Mouse (Mus musculus) ES-Bruce4 (cell line): Measurements from ENCODE around the gene CN725425. TPM values are rescaled to one million over a fixed set of nuclear protein-coding genes. Genes with fewer than 3 reads are reported as not detected.

Source experiments
- H3K27ac ChIP-seq: 2 replicates; pipeline ENCODE4 v1.5.1; 2012; ENCODE audit warnings: low read length, inconsistent platforms; ENCODE audit not compliant: insufficient read depth
- H3K27me3 ChIP-seq: 2 replicates; pipeline ENCODE4 v1.6.1; 2012; ENCODE audit warnings: mild to moderate bottlenecking, low read length, inconsistent platforms; ENCODE audit not compliant: control insufficient read depth, poor library complexity, insufficient read depth, severe bottlenecking
- H3K36me3 ChIP-seq: 2 replicates; pipeline ENCODE4 v1.6.1; 2012; ENCODE audit warnings: inconsistent platforms, mild to moderate bottlenecking, low read length, moderate library complexity; ENCODE audit not compliant: control insufficient read depth, poor library complexity, insufficient read depth, severe bottlenecking
- H3K4me1 ChIP-seq: one replicate; pipeline ENCODE4 v1.8.1; 2011; ENCODE audit warnings: low read length; ENCODE audit not compliant: control insufficient read depth, insufficient read depth
- H3K4me3 ChIP-seq: 2 replicates; pipeline ENCODE4 v1.5.1; 2011; ENCODE audit warnings: low read depth, mild to moderate bottlenecking, low read length
- H3K9ac ChIP-seq: 2 replicates; pipeline ENCODE4 v1.6.1; 2012; ENCODE audit warnings: low read depth, mild to moderate bottlenecking, inconsistent platforms; ENCODE audit not compliant: poor library complexity, severe bottlenecking
- H3K9me3 ChIP-seq: replicated peaks from 2 replicates; pipeline ENCODE4 v1.6.1; 2012; ENCODE audit warnings: mild to moderate bottlenecking, low read length, inconsistent platforms; ENCODE audit not compliant: control insufficient read depth, poor library complexity, insufficient read depth, severe bottlenecking
- CTCF ChIP-seq: IDR thresholded peaks from one replicate; pipeline ENCODE4 v1.8.1; 2011; ENCODE audit warnings: low read depth, low read length
- EP300 ChIP-seq: IDR thresholded peaks from 2 replicates; pipeline ENCODE4 v1.6.1; 2011; ENCODE audit warnings: low read depth, low read length; ENCODE audit not compliant: insufficient read depth
- POLR2A ChIP-seq: IDR thresholded peaks from one replicate; pipeline ENCODE4 v1.8.1; 2011; ENCODE audit warnings: low read length; ENCODE audit not compliant: insufficient read depth
- polyA plus RNA-seq: library from polyadenylated mRNA; stranded (reverse); fragments of >200 nt; gene quantifications from 2 replicates; pipeline ENCODE4 v1.2.4, GENCODE M21; 2011; ENCODE audit warnings: low read depth; ENCODE audit not compliant: missing spikeins, insufficient read depth, insufficient read length

CN725425 gene
- polyA plus RNA-seq, 1 experiment = 2.2 TPM

- H3K4me3 ChIP-seq = no peak overlapping the region
- no peaks in the 10 kb centered on the region for H3K36me3 ChIP-seq
- no peak overlapping the region for H3K27ac ChIP-seq
- H3K9me3 ChIP-seq = peaks cover 14% of the 10 kb centered on the region
- no peak for TF ChIP-seq POLR2A
- TF ChIP-seq EP300 = no peak
- no peak for TF ChIP-seq CTCF
- H3K27me3 ChIP-seq = no peaks in the 10 kb centered on the region; the same call in 1 of the 2 replicates
- no peak overlapping the region for H3K9ac ChIP-seq
- no peaks in the 10 kb centered on the region for H3K4me1 ChIP-seq
These were observed 83.5 kb downstream of the CN725425 start for GRCm38 (mm10) chr15:91282822-91283221.

GRCm38 (mm10) chr15:91283418-91283817, 84.1 kb downstream of the CN725425 start:
- H3K36me3 ChIP-seq = no peaks in the 10 kb centered on the region
- TF ChIP-seq POLR2A = no peak
- no peak for TF ChIP-seq CTCF
- TF ChIP-seq EP300 = no peak
- H3K4me3 ChIP-seq = no peak overlapping the region
- no peak overlapping the region for H3K9ac ChIP-seq
- H3K9me3 ChIP-seq = peaks cover 18% of the 10 kb centered on the region
- no peaks in the 10 kb centered on the region; the same call in 1 of the 2 replicates for H3K27me3 ChIP-seq
- no peak overlapping the region for H3K27ac ChIP-seq
- H3K4me1 ChIP-seq = no peaks in the 10 kb centered on the region

- TF ChIP-seq CTCF (no peak), EP300 (no peak), POLR2A (no peak)
- no peaks in the 10 kb centered on the region for H3K27me3 ChIP-seq
- H3K4me3 ChIP-seq = no peak overlapping the region
- no peak overlapping the region for H3K9ac ChIP-seq
- no peak overlapping the region for H3K27ac ChIP-seq
- no peaks in the 10 kb centered on the region for H3K9me3 ChIP-seq
- H3K4me1 ChIP-seq = no peaks in the 10 kb centered on the region
- no peaks in the 10 kb centered on the region for H3K36me3 ChIP-seq
These were observed 100.1 kb downstream of the CN725425 start for GRCm38 (mm10) chr15:91299319-91299835.

- TF ChIP-seq EP300 (no peak), CTCF (peak; percentile 24)
- Histone ChIP-seq H3K4me1 (no peaks in the 10 kb centered on the region), H3K36me3 (no peaks in the 10 kb centered on the region), H3K27ac (no peak overlapping the region), H3K4me3 (no peak overlapping the region), H3K27me3 (no peaks in the 10 kb centered on the region), H3K9ac (no peak overlapping the region), H3K9me3 (no peaks in the 10 kb centered on the region)
These were observed 102.1 kb downstream of the CN725425 start for GRCm38 (mm10) chr15:91301366-91301765.

GRCm38 (mm10) chr15:91304296-91304852, 105.1 kb downstream of the CN725425 start:
- Histone ChIP-seq H3K27ac (no peak overlapping the region), H3K36me3 (no peaks in the 10 kb centered on the region), H3K4me1 (no peaks in the 10 kb centered on the region), H3K4me3 (no peak overlapping the region), H3K27me3 (no peaks in the 10 kb centered on the region), H3K9ac (no peak overlapping the region), H3K9me3 (no peaks in the 10 kb centered on the region)
- TF ChIP-seq CTCF (no peak), EP300 (no peak), POLR2A (no peak)

Other genes starting within 250 kb of the CN725425 start
- gene Kif21a, start 149.5 kb upstream of the CN725425 start, polyA plus RNA-seq = 14.7 and 17.0 TPM in 2 replicates
- gene Abcd2, start 7.7 kb upstream of the CN725425 start, polyA plus RNA-seq = not detected in 2 replicates